Mouse (Mus musculus) liver, adult 2 months (tissue): ENCODE measurements at regions not wholly inside any gene's neighbourhood (a gene's known extent, or its start where the extent isn't known, plus 50 kb on each side); places are given as distances from the start of the nearest gene placed in this dataset.

ENCODE experiments used
- CTCF ChIP-seq: fragments of 200-500 bp; IDR thresholded peaks from 2 replicates; pipeline ENCODE4 v1.5.1; 2011; ENCODE audit warnings: low read depth, low read length, control low read depth
- POLR2A ChIP-seq: fragments of 200-500 bp; IDR thresholded peaks from 2 replicates; pipeline ENCODE4 v1.6.1; 2011; ENCODE audit warnings: low read length, control low read depth; ENCODE audit not compliant: insufficient read depth; ENCODE audit errors: extremely low read depth

DNA sequence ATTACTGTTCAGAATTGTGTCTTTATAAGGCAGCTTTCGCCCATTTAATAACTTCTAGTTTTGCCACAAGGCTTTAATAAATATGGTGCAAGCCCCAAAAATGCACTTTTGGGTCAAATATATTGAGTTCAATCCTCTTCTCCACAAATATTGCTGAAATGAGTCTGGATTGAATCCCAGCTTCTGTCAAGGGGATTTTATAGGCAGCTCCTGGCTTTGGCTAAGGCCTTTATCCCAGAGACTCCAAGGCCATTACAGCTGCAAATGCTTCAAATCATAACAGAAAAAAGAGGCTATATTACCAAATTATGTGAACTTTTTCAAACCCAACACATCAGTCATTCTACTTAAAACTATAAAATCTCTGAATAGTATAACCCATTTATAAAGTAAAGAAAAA is 347.9 kb upstream of the Epha3 start:
- no peak for TF ChIP-seq CTCF
- TF ChIP-seq POLR2A = no peak
